Mouse (Mus musculus): Measurements from ENCODE around the gene Nhlrc3. TPM values are rescaled to one million over a fixed set of nuclear protein-coding genes. Genes with fewer than 3 reads are reported as not detected.
A peak's percentile ranks its signal among the peaks of the same experiment; 100 is the strongest.

Nhlrc3 gene
- total RNA-seq, 2 experiments from 2014 or later, result 2.1 to 2.9 TPM

DNA sequence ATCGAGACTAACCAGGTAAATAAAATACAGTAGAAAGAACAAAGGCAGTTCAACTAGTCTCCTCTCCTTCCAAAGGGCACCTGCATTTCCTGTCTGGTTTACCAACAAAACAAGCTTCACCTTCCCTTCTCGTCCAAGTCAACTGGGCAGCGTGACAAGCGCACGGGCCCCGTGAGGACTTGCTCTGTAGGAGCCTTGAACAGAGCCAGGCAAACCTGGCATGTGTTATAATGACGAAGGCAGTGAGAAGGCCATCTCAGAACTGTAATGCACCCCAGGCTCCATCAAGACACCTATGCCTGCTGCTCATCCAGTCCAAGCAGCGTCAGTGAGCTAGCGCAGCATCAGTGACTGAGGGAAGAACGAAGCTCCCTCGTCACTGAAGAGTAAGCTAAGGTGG lies 12.5 kb downstream of the Nhlrc3 start:
- Histone ChIP-seq H3K4me3 (no peak overlapping the region), H3K27ac (no peak overlapping the region)
- no peak for DNase-seq
- intact Hi-C loops (cut with DNase I), result no loop called here
- no peak for TF ChIP-seq CTCF (IDR thresholded peaks at IDR 0.05)

DNA sequence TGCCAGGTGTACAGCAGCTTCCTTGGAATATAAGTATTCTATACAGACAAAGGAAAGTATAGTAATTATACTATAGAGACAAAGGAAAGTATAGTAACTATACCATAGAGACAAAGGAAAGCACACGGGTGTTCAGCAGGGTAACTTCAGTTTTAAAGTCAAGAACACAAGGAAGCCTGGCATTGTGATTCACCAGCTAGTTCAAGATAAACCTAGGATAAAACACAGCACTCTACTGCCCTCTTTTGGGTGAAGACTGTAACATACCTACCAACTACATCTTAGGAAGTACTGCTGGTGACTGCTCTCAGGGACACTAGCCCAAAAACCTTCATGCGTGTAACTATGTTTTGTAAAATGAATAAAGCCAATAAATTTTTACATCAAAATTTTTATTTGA lies 14.9 kb downstream of the Nhlrc3 start:
- TF ChIP-seq CTCF (IDR thresholded peaks at IDR 0.05), result peak; percentile 86
- intact Hi-C loops (cut with DNase I), result loop anchor here (1.0 to 10.0 kb wide), 2 partner anchors 193 to 419 kb away; no protein-coding TSS in a partner anchor
- H3K27ac ChIP-seq, result no peak overlapping the region
- no peak for DNase-seq
- H3K4me3 ChIP-seq, result no peak overlapping the region

DNA sequence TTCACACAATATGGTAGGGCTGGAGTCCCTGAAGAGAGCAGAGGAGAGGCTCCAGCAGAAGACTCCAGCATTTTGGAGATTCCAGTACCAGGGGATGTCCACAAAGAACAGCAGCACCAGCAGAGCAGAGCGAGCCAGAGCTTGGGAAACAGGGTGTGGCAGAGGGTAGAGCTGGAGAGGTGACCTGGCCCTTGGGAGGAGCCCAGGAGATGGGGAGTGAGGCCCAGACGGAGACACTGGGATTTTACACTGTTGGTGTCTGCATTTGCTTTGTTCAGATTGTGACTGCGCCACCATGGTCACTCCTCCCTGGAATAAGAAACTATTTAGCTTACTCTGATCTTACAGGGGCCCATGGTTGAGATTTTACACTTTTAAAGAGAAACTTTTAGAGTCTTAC lies 16.3 kb downstream of the Nhlrc3 start:
- Histone ChIP-seq H3K27ac (no peak overlapping the region), H3K4me3 (no peak overlapping the region)
- DNase-seq, result no peak
- TF ChIP-seq CTCF (IDR thresholded peaks at IDR 0.05), result no peak
- intact Hi-C loops (cut with DNase I), result loop anchor here (10.0 kb wide), 1 partner anchor 192 kb away; no protein-coding TSS in a partner anchor

DNA sequence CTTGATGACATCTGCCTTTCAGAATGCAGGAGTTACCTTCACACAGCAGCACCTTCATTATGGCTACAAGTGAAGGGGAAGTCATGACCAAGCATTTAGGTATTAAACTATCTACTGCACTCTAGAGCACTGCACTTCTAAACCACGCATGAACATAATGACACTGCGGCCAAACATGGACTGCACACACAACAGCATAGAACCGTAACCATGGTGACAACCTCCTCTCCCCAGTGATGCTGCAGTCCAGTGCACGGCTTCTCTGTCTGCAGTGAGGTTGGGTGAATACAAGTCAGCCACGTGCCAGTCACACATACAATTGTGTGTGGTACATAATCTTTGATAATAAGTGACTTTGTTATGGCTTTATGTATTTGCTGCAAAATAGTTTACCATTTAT lies 17.6 kb downstream of the Nhlrc3 start:
- no peak for TF ChIP-seq CTCF (IDR thresholded peaks at IDR 0.05)
- no peak for DNase-seq
- intact Hi-C loops (cut with DNase I), result loop anchor here (10.0 kb wide), 1 partner anchor 191 kb away; no protein-coding TSS in a partner anchor

DNA sequence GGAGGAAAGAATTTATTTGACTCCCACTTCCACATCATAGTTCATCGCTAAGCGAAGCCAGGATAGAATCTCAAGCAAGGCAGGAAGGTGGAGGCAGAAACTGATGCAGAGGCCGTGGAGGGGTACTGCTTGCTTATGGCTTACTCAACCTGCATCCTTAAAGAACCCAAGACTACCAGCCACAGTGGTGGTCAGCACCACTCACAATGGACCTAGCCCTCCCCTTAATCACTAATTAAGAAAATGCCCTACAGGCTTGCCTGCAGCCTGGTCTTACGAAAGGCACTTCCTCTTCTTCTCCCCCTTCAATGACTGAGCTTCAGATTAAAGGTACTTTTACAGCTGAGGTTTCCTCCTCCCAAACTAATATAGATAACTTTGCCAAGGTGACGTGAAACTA lies 26.6 kb downstream of the Nhlrc3 start:
- intact Hi-C loops (cut with DNase I), result no loop called here
- no peak for DNase-seq
- TF ChIP-seq CTCF (IDR thresholded peaks at IDR 0.05), result no peak
- Histone ChIP-seq H3K27ac (no peak overlapping the region), H3K4me3 (no peak overlapping the region)

More for the DNA sequence above, 17.6 kb downstream of the Nhlrc3 start:
- Histone ChIP-seq H3K27ac (no peak overlapping the region), H3K4me3 (no peak overlapping the region)

DNA sequence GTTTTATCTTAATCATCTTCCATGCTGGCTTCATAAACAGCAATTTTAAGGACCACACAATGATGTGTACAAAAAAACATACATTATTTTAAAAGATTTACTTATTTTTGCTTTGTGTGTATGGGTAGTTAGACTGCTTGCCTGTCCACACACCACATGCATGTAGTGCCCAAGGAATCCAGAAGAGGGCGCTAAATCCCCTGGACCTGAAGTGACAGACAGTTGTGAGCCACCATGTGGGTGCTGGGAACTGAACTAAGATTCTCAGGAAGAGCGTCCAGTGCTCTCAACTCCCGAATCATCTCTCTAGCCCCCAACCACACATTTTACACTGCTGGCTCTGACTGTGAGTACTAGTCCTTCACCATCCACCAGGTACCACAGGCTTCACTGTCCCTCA lies 28.5 kb downstream of the Nhlrc3 start:
- DNase-seq, result no peak
- intact Hi-C loops (cut with DNase I), result no loop called here
- no peak overlapping the region for H3K4me3 ChIP-seq
- no peak overlapping the region for H3K27ac ChIP-seq
- TF ChIP-seq CTCF (IDR thresholded peaks at IDR 0.05), result no peak; the same call in 1 of the 2 replicates

DNA sequence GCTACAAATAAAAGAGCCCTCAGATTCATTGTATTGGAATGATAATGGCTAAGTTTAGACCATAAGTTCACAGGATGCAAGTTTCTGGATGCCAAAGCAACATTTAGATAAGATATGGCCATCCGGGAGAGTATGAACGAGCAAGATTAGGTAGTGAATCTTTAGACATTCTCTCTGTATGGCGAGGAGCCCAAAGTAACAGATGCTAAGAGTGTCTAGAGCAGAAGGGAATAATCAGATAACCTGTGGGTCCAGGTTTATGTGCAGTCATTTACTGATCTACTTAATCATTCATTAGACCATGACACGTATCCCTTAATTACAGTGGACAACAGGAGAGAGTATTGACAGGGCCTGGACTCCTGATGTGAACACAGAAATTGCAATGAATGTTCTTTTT lies 39.6 kb downstream of the Nhlrc3 start:
- DNase-seq, result no peak
- TF ChIP-seq CTCF (IDR thresholded peaks at IDR 0.05), result no peak
- Histone ChIP-seq H3K27ac (no peak overlapping the region), H3K4me3 (no peak overlapping the region)
- intact Hi-C loops (cut with DNase I), result no loop called here

DNA sequence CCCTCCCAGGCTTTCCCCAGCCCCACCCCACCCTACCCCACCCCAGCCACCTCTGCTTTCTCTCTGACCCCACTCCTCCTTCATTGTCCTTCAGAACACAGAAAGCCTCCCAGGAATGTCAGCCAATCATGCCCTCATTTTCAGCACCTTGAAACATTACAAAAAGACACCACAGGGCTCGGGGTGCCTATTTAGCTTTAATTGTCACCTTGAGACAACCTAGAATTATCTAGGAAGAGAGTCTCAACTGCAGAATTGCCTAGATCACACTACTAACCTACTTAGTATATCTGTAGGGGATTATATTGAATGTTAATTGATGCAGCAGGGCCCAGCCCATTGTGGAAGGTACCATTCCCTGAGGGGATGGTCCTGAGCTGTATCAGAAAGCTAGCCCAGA lies 40.4 kb downstream of the Nhlrc3 start:
- H3K27ac ChIP-seq, result no peak overlapping the region
- TF ChIP-seq CTCF (IDR thresholded peaks at IDR 0.05), result no peak
- DNase-seq, result no peak
- intact Hi-C loops (cut with DNase I), result no loop called here
- no peak overlapping the region for H3K4me3 ChIP-seq

DNA sequence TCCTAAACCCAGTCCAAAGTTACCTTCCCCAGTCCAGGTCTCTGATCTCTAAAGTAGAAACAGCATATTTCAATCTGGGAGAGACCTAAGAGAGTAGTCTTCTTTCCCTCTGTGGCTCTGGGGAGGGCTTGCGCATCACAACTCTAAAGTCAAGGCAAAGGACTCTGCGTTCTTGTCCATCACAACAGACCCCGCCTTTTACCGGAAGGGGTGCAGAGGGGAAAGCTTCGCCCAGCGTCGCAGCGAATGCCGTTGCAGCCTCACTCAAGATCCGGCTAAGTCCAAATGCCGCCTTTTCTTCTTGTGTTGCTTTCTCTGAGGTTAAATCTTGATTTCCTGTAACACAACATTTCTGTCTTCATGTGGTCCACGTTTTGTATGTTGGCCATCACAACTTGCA lies 41.5 kb downstream of the Nhlrc3 start:
- TF ChIP-seq CTCF (IDR thresholded peaks at IDR 0.05), result no peak
- Histone ChIP-seq H3K27ac (no peak overlapping the region), H3K4me3 (no peak overlapping the region)
- no peak for DNase-seq
- intact Hi-C loops (cut with DNase I), result no loop called here

DNA sequence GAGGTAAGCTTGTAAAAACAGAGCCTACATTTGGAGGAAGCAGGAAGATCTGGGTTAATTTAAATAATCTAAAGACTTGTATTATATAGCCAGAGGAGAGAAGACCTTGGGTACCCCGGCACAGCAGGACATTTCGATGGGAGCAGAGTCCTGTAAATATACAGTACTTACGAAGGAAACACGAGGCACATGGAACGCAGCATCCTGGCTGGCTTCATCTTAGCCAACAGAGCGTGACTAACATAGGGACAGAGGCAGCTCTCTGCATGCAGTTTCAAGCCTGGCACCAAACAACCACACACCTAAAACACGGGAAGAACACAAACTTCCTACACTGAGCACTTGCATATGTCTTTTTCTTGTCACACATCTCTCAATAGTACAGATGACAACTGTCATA lies 45.4 kb downstream of the Nhlrc3 start:
- DNase-seq, result no peak
- Histone ChIP-seq H3K4me3 (no peak overlapping the region), H3K27ac (no peak overlapping the region)
- intact Hi-C loops (cut with DNase I), result no loop called here
- no peak for TF ChIP-seq CTCF (IDR thresholded peaks at IDR 0.05)

DNA sequence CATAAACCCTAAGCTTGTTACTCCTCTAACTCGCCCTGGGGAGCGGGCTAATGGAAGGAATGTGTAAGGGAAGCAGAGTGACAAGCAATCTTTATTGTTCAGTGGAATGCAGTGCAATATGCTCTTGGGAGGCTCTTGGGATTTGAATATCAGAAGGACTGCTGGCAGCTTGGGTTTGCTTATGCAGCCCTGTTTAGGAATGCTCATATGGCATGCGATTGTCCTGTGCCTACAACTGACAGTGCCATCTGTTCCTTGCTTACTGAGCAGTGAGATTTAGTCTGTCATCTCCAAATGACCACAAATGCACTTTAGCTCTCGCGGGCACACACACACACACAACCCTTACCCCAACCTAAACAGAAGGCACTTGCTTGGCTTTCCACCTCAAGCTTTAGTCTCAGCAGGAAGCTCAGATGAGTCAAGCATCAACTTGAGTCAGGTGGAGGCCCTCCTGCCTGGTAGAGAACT lies 47.1 kb downstream of the Nhlrc3 start:
- DNase-seq, result no peak
- Histone ChIP-seq H3K27ac (no peak overlapping the region), H3K4me3 (no peak overlapping the region)
- no peak for TF ChIP-seq CTCF (IDR thresholded peaks at IDR 0.05)
- intact Hi-C loops (cut with DNase I), result no loop called here

DNA sequence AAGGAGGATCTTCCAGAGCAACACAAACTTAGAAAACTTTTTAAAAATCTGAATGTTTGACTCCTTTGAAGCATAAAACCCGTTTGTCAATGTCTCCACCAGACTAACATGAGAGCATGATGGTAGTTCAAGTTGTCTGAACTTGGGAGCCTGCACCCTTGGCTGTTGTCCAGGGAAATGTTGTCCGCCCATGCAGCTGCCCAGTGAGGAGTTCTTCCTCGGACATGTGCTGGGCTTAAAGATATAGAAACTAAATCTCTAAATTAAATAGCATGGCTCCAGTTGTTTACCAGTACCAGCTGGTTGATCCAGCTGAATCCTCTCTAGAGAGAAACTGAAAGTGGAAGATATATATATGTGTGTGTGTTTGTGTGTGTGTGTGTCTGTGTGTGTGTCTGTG lies 49.2 kb downstream of the Nhlrc3 start:
- H3K27ac ChIP-seq, result no peak overlapping the region
- no peak overlapping the region for H3K4me3 ChIP-seq
- TF ChIP-seq CTCF (IDR thresholded peaks at IDR 0.05), result no peak
- intact Hi-C loops (cut with DNase I), result no loop called here
- peak; percentile 21 for DNase-seq

DNA sequence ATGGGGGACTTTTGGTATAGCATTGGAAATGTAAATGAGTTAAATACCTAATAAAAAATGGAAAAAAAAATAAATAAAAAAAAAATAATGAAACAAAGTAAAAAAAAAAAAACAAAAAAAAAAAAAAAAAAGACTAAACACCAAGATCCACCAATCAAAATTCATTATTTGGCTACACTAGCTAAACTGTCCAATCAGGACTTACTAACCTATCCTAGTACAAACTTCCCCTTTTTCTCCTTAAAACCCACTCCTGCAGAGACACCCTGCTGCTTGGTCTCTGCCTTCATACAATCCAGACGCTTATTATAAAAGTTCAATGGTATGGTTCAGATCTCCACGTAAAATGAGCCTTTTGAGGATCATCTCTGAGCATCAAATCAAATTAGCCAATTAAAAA lies 49.7 kb downstream of the Nhlrc3 start:
- no peak for DNase-seq
- intact Hi-C loops (cut with DNase I), result no loop called here
- no peak overlapping the region for H3K27ac ChIP-seq
- no peak overlapping the region for H3K4me3 ChIP-seq
- TF ChIP-seq CTCF (IDR thresholded peaks at IDR 0.05), result no peak

DNA sequence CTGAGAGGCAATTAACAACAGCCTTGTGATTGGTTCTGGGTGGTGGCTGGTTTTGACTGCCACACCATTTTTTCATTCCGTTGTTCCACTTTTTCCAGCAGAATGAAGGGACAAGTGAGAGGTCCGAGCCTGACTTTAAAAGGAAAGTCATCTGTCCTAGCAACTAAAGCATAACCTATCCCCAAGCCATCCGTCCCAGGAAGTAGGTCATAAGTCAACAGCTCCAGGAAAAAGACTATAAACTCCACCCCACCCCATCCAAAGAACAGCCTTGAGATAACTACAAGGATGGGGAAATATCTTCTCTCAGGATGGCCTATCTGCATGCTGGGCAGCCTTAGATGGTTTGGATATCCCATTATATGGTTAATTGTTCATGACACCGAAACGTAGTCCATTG lies 50.9 kb downstream of the Nhlrc3 start:
- no peak for DNase-seq

More for the DNA sequence above, 50.9 kb downstream of the Nhlrc3 start:
- Histone ChIP-seq H3K27ac (no peak overlapping the region), H3K4me3 (no peak overlapping the region)
- intact Hi-C loops (cut with DNase I), result no loop called here
- TF ChIP-seq CTCF (IDR thresholded peaks at IDR 0.05), result no peak
